8 mouse cellular contexts compared by ENCODE assay signal in the genomic region with DNA sequence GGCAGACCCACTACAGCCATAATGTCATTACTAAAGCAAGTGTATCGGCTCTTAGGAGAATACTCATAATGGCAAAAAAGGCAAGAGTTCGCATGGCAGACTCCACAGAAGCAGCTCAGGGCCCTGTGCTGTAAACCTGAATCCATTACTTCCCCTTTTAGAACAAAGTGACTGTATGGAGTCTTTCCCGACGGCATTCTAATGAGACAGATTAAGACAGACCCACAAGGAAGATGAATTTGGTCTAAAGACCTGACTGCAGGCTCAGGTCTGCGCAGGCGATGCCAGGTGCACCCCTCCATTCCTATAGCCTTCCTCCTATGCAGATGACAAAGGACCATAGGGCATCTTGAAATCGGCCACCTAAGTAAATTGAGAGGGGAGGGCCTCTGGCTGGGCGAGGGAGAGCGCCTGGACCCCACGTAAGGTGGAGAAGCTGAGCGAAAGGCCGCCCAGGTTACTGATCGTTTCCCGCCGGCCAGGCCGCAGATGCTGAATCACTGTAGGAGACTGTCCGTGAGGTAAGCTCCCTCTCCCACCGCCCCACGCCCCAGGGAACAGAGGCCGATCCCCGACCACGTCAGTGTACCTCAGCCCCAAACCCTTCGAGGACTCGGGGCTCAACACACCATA. TPM values are rescaled to one million over a fixed set of nuclear protein-coding genes. Genes with fewer than 3 reads are reported as not detected.
A peak's percentile ranks its signal among the peaks of the same experiment; 100 is the strongest.
DNase-seq lines count a peak whose midpoint lies in the region; ATAC-seq and TF ChIP-seq lines count a peak whose summit lies in the region.

No protein-coding gene starts in this region.

- no peaks in the 10 kb centered on the region for H3K9me3 ChIP-seq in heart, embryonic 12.5 days (replicated peaks)
- no peaks in the 10 kb centered on the region for H3K9me3 ChIP-seq in E14TG2a.4 (ENCODE audit: low read length)
- no peaks in the 10 kb centered on the region for H3K9me3 ChIP-seq in forebrain, embryonic 14.5 days (replicated peaks; ENCODE audit: control insufficient read depth, low read length)
- H3K9me3 ChIP-seq in liver, embryonic 16.5 days (replicated peaks; ENCODE audit: control insufficient read depth, low read length) = no peaks in the 10 kb centered on the region

- H3K27ac ChIP-seq in heart, embryonic 12.5 days (ENCODE audit: poor library complexity, severe bottlenecking) = peak overlapping the region; percentile 78
- H3K27ac ChIP-seq in forebrain, embryonic 14.5 days (ENCODE audit: low read depth, low read length) = 0 out of 2 replicates have a peak overlapping the region, but pooled peaks have one; percentile 5
- H3K27ac ChIP-seq in liver, embryonic 16.5 days (ENCODE audit: low read length) = peak overlapping the region; percentile 78

- no peaks in the 10 kb centered on the region for H3K27me3 ChIP-seq in heart, embryonic 12.5 days (replicated peaks)
- no peaks in the 10 kb centered on the region for H3K27me3 ChIP-seq in E14TG2a.4 (ENCODE audit: insufficient read depth, low read length)
- H3K27me3 ChIP-seq in forebrain, embryonic 14.5 days (replicated peaks; ENCODE audit: control insufficient read depth, insufficient read depth, low read length) = no peaks in the 10 kb centered on the region
- H3K27me3 ChIP-seq in liver, embryonic 16.5 days (ENCODE audit: control insufficient read depth, insufficient read depth, low read depth, low read length) = no peaks in the 10 kb centered on the region

- no peak for TF ChIP-seq CTCF in E14TG2a.4 (conservative IDR thresholded peaks at IDR 0.05; ENCODE audit: low read length)

- peak; percentile 85; the same call in 1 of the 2 replicates for ATAC-seq in heart, embryonic 12.5 days (ENCODE audit: insufficient number of reproducible peaks, low FRiP score)
- peak; percentile 57; the same call in 1 of the 2 replicates for ATAC-seq in forebrain, embryonic 14.5 days
- peak; percentile 84 for ATAC-seq in liver, embryonic 16.5 days (ENCODE audit: low read depth)

- DNase-seq in heart, postnatal 10 days = no peak
- DNase-seq in forebrain, embryonic 14.5 days (ENCODE audit: low spot score) = no peak
- no peak for DNase-seq in B cell, adult 2 months
- DNase-seq in thymus, postnatal 0 days (ENCODE audit: low spot score) = no peak
- DNase-seq in gastrocnemius, postnatal 10 days = no peak

- H3K9ac ChIP-seq in heart, embryonic 12.5 days = peak overlapping the region; percentile 95
- H3K9ac ChIP-seq in forebrain, embryonic 14.5 days (ENCODE audit: low read length) = peak overlapping the region; percentile 93
- peak overlapping the region; percentile 92 for H3K9ac ChIP-seq in liver, embryonic 16.5 days (ENCODE audit: low read depth, low read length)

- H3K4me3 ChIP-seq in heart, embryonic 12.5 days = peak overlapping the region; percentile 94
- peak overlapping the region; percentile 98 for H3K4me3 ChIP-seq in E14TG2a.4 (replicated peaks; ENCODE audit: low read length)
- H3K4me3 ChIP-seq in forebrain, embryonic 14.5 days (ENCODE audit: low read depth, low read length) = peak overlapping the region; percentile 93
- H3K4me3 ChIP-seq in liver, embryonic 16.5 days (ENCODE audit: low read depth, low read length) = peak overlapping the region; percentile 98

- peak overlapping the region; percentile 90 for H3K4me2 ChIP-seq in heart, embryonic 12.5 days
- H3K4me2 ChIP-seq in forebrain, embryonic 14.5 days (ENCODE audit: low read length) = peak overlapping the region; percentile 67
- H3K4me2 ChIP-seq in liver, embryonic 16.5 days (ENCODE audit: low read depth, low read length) = peak overlapping the region; percentile 78

- H3K4me1 ChIP-seq in heart, embryonic 12.5 days (replicated peaks) = peaks cover 5% of the 10 kb centered on the region
- H3K4me1 ChIP-seq in E14TG2a.4 (replicated peaks; ENCODE audit: low read depth, low read length) = peaks cover 19% of the 10 kb centered on the region
- no peaks in the 10 kb centered on the region; the same call in 1 of the 2 replicates for H3K4me1 ChIP-seq in forebrain, embryonic 14.5 days (ENCODE audit: control insufficient read depth, insufficient read depth, low read length)
- peaks cover 13% of the 10 kb centered on the region for H3K4me1 ChIP-seq in liver, embryonic 16.5 days (ENCODE audit: control insufficient read depth, low read depth, low read length)

- WGBS in heart, embryonic 12.5 days = 1% methylated on average over 24 of the region's 24 CpGs
- under 1% methylated on average over 24 of the region's 24 CpGs for WGBS in forebrain, embryonic 14.5 days
- under 1% methylated on average over 24 of the region's 24 CpGs for WGBS in liver, embryonic 16.5 days (ENCODE audit: insufficient replicate concordance)

- intact Hi-C loops in heart, postnatal 10 days (cut with DNase I) = loop anchor here (2.0 to 5.0 kb wide), 4 partner anchors 21 to 362 kb away; partner anchors contain the start of genes Calca, Copb1 and Pde3b

- H3K36me3 ChIP-seq in heart, embryonic 12.5 days = peaks cover 23% of the 10 kb centered on the region
- peaks cover 40% of the 10 kb centered on the region for H3K36me3 ChIP-seq in E14TG2a.4 (ENCODE audit: insufficient read depth, low read length)
- peaks cover 31% of the 10 kb centered on the region for H3K36me3 ChIP-seq in forebrain, embryonic 14.5 days (ENCODE audit: control insufficient read depth, insufficient read depth, low read length)
- peaks cover 20% of the 10 kb centered on the region for H3K36me3 ChIP-seq in liver, embryonic 16.5 days (ENCODE audit: control insufficient read depth, insufficient read depth)

RNA-seq across cellular contexts. Expression of gene Psma1, which starts 0.4 kb away (rescaled TPM):
- polyA plus RNA-seq in heart, embryonic 12.5 days (2016; fragmentation: Nextera tagmentation; extraction: Ambion mirVana) = 305 and 313 TPM in 2 replicates
- total RNA-seq in heart, postnatal 10 days (2021) = 100 to 1,000 TPM; 143 to 147 TPM
- 450 and 469 TPM in 2 replicates for polyA plus RNA-seq in forebrain, embryonic 14.5 days (2014; fragmentation: Nextera tagmentation; extraction: Ambion mirVana)
- 209 and 228 TPM in 2 replicates for polyA plus RNA-seq in liver, embryonic 16.5 days (2015; fragmentation: Nextera tagmentation; extraction: Ambion mirVana)
- 459 and 475 TPM in 2 replicates for polyA plus RNA-seq in thymus, postnatal 0 days (2015; fragmentation: Nextera tagmentation; extraction: Ambion mirVana)
- 100 to 1,000 TPM; 108 to 114 TPM for total RNA-seq in gastrocnemius, postnatal 10 days (2021)

RNA-seq across cellular contexts. Expression of gene Copb1, which starts 21.0 kb away (rescaled TPM):
- polyA plus RNA-seq in heart, embryonic 12.5 days (2016; fragmentation: Nextera tagmentation; extraction: Ambion mirVana) = 93.1 and 93.4 TPM in 2 replicates
- total RNA-seq in heart, postnatal 10 days (2021) = 10 to 100 TPM; 63.3 to 68.6 TPM
- polyA plus RNA-seq in forebrain, embryonic 14.5 days (2014; fragmentation: Nextera tagmentation; extraction: Ambion mirVana) = 105 and 112 TPM in 2 replicates
- 49.3 and 49.5 TPM in 2 replicates for polyA plus RNA-seq in liver, embryonic 16.5 days (2015; fragmentation: Nextera tagmentation; extraction: Ambion mirVana)
- polyA plus RNA-seq in thymus, postnatal 0 days (2015; fragmentation: Nextera tagmentation; extraction: Ambion mirVana) = 93.8 and 98.9 TPM in 2 replicates
- total RNA-seq in gastrocnemius, postnatal 10 days (2021) = 10 to 100 TPM; 43.9 to 48.7 TPM

Comparison
In these comparisons a context has a peak if more than half of its experiments do, and no peak if none do; other contexts are left out.
1. H3K27ac ChIP-seq: peak in every context shown above with its lines; median percentile 78 in heart, embryonic 12.5 days; 78 in liver, embryonic 16.5 days; 5 in forebrain, embryonic 14.5 days.